Mouse (Mus musculus) layer of hippocampus, postnatal 14 days (tissue): ENCODE data around the gene Dnajb2. TPM values are rescaled to one million over a fixed set of nuclear protein-coding genes. Genes with fewer than 3 reads are reported as not detected.

ENCODE experiments used
- DNase-seq, 2 experiments: peaks; one replicate each; pipeline ENCODE4 v3.0.0; 2021 to 2022; ENCODE audit warnings: low spot score in 2 of 2, mixed read lengths in 1 of 2
- total RNA-seq, 2 experiments: library from RNA; stranded (reverse); gene quantifications; 2 replicates each; pipeline ENCODE4 v1.2.3; 2021

Dnajb2 gene
- total RNA-seq, 2 experiments from 2014 or later: 60.0 to 61.1 TPM

- DNase-seq: no peak
Measured at GRCm38 (mm10) chr1:75248041-75248772, 12.0 kb downstream of the Dnajb2 start.

DNA sequence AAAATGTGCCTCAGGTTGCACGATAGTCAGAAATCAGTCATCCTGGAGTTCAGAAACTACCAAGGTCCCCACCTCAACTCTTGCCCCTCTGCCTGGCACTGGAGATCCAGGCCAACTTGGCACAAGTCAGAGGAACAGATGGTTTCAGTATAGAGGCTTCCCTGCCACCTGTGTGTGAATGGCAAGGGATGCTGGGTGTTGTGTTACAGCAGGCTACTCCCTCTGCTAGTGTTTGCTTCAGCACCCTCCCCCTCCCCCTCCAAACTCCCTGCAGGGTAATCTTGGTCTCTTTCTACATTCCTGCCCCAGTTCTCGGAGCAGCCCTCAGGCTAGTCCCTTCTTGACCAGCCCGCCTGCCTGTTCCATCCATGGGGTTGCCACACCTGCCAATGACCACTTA lies 14.3 kb downstream of the Dnajb2 start:
- DNase-seq: no peak

- DNase-seq: no peak
Measured at GRCm38 (mm10) chr1:75251112-75251970, 15.1 kb downstream of the Dnajb2 start.

- DNase-seq: no peak
Measured at GRCm38 (mm10) chr1:75252308-75252707, 16.1 kb downstream of the Dnajb2 start.

- DNase-seq: no peak
Measured at GRCm38 (mm10) chr1:75253029-75253428, 16.8 kb downstream of the Dnajb2 start.

GRCm38 (mm10) chr1:75253849-75254624 lies 17.8 kb downstream of the Dnajb2 start:
- peak; percentile 86 to 88 for DNase-seq

DNA sequence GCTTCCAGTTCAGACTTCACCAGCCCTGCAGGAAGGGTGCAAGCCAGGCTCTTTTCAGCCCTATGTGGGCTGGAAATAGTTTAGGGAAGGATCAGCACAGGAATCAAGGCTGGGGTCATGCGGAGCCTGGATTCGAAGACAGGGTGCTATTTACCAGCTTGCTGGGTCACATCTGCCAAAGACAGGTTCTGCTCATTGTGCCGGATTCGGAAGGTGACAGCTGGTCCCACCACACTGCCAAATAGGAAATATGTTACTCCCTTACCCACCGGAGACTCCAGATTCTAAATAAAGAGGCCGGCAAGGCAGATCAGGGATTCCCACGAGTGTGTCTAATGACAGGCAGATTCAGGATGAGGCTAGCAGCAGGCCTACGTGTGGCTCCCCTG lies 18.4 kb downstream of the Dnajb2 start:
- no peak for DNase-seq

DNA sequence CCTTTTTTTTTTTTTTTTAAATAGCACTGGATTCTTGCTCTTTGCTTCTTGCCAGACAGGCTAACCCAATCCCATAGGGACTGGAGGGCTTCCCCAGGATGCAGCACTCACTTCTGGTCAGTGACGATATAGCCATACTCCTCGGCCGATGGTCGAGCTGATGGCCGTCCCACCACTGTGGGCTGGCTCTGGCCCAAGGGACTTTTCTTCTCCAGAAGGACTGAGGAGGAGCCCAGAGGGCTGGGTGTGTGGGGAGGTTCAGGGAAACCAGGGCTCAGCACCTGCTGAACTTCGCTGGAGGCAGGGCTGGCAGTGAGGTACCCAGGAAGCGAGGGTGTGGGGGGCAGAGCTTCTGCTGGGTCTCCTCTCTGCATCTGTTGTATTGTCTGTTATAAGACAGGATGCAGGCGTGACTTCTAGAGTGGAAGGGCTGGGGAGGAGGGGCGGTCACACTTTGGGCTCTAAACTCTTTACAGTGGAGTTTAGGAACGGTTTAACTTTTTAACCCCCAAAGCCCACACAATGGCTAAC lies 19.4 kb downstream of the Dnajb2 start:
- DNase-seq: no peak

GRCm38 (mm10) chr1:75261278-75261677 lies 25.1 kb downstream of the Dnajb2 start:
- no peak for DNase-seq

- no peak for DNase-seq
Measured at GRCm38 (mm10) chr1:75262969-75263951, 27.1 kb downstream of the Dnajb2 start.

DNA sequence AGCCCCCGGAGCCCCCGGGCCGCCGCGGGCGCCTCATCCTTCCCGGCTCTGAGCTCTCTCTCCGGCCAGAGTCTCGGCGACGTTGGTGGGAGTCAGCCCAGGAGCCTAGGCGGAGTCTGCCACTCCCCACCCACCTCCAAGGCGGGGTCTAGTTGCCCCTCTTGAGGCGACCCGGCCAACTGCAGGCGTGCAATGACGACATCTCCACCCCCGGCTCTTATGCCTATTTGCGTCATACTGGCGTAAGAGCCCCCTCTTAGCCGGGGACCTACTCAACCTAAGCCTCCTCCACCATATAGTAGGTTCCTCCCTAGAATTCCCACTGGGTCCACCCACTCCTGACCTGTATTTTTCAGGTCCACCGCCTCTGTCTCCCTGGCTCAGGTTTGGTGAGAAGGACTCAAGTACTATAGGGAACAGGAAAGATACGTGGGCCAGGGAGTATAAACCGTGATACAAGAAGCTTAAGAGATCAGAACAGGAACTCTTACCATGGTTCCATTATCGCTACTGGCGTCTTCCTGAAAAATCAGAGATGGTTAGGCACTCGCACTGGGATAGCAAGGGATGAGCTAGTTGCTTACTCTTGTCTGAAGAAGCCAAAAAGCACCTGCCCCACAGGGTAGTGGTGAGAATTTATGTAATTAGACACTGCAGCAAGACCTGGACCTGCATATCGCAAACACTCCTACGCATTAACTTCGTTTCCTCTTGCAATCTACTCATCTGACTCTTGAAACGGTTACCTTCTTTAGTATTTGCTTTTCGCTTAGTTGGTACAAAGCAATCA lies 28.1 kb downstream of the Dnajb2 start, which contains the start of gene Ptprn:
TSS of gene Ptprn (minus strand) at position 412 of the 790 bp plus-strand sequence.
- peak in 1 of 2 experiments; percentile 71 for DNase-seq

DNA sequence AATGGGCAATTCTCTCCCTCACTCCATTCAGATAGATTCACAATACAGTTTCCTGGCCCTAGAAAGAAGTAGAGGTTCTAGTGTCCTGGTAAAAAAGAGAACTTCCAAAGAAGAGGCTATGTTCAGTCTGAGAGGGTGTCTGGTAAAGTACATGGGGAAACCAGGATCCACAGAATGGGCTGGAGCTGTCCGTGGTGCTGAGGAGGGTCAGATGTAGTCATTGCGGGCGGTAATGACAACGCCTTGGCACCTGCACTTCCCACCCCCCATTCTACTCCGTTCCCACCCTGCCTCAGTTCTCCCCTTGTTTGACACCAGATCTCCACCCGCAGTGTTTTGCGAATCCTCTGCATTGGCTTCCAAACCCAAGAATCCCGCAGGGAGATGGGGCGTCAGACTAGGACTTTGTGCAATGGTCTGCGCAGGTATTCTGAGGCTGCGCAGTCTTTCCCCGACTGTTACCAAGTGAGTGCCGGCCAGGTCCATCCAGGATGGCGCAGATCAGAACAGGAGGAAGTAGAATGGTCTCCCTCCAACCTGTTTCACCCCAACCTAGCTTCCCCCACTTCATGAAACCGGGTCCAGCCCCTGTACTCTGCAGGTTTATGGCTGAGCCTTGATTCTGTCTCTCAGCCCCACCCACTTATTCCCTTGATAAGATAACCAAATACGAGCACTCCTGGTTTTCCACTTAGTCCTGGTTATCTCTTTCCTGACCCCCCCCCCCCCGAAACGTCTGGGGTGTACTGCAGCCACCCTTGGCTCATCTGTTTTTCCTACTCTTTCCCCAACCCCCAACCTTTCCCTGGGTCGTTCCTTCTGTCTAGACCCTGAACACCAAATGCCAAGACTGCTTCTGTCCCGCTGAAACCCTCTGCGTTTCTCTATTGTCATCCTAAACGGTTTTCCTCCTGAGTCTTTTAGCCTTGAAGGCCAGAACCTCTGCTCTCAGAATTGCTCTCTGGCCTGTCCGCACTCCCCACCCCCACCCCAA lies 41.3 kb downstream of the Dnajb2 start:
- no peak for DNase-seq

DNA sequence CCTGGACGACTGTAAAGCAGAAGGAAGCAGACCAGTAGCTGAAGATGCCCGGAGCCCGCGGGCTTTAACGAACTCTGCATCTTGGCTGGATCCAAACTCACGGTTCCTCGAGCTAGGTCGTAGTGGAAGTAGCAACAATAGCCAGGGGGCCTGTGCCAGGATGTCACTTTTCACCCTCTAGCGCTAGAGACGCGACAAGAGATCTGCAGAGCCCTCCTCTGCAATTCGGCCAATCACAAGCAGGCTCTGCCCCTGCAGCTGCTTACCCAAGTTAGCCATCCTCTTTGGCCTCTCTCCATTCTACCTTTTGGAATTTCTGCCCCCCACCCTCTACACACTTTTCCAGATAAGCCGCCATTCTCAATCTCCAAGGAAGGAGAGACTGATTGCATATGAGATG lies 42.0 kb downstream of the Dnajb2 start, which contains the start of gene Resp18:
TSS of gene Resp18 (minus strand) at position 188 of the 400 bp plus-strand sequence.
- no peak for DNase-seq

DNA sequence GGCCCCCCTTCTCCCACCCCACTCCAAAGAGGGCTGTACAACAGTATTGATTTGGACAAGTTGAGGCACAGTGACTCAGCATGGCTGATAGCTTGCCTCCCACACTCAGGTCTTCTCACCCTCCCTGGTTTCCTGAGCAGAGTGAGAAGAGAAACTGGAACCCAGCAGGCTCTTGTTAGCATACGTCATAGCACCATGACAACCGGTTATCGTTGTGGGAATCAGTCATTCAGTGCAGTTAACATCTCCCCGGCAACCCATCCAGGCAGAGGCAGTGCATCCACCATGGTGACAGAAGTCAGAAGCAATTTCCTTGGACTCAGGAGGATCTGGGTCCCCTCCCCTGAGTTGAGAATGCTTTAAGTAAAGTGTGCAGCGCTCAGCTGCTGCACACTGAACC lies 46.8 kb downstream of the Dnajb2 start:
- DNase-seq: peak in 1 of 2 experiments; percentile 64

GRCm38 (mm10) chr1:75284911-75285310 lies 48.7 kb downstream of the Dnajb2 start:
- DNase-seq: no peak

GRCm38 (mm10) chr1:75289376-75289775 lies 53.2 kb downstream of the Dnajb2 start:
- DNase-seq: peak; percentile 48 to 69

- DNase-seq: no peak
Measured at GRCm38 (mm10) chr1:75289888-75290431, 53.8 kb downstream of the Dnajb2 start.
